Mouse (Mus musculus) left cerebral cortex, postnatal 36 days (tissue): ENCODE results near the gene Agbl1. TPM values are rescaled to one million over a fixed set of nuclear protein-coding genes. Genes with fewer than 3 reads are reported as not detected.
A peak's percentile ranks its signal among the peaks of the same experiment; 100 is the strongest.
"Not testable (repeated sequence)": the region's sequence is repeated elsewhere in the genome, so short reads cannot be mapped to it uniquely, and the experiment has no call there.

Source experiments
- DNase-seq, 2 experiments: peaks; one replicate each; pipeline ENCODE4 v3.0.0; 2021 to 2022; ENCODE audit warnings: low spot score in 2 of 2, mixed read lengths in 1 of 2
- intact Hi-C: fragments of 180-260 bp; cut with DNase I; formaldehyde crosslinking; loops from one replicate; pipeline ENCODE4 v1.15.1; 2025
- total RNA-seq, 2 experiments: library from RNA; stranded (reverse); gene quantifications; 2 replicates each; pipeline ENCODE4 v1.2.3; 2021

Agbl1 gene
- total RNA-seq, 2 experiments from 2014 or later: 0.37 to 0.43 TPM

GRCm38 (mm10) chr7:76551860-76552259 lies 322.2 kb downstream of the Agbl1 start:
- intact Hi-C loops: no loop called here
- no peak for DNase-seq

GRCm38 (mm10) chr7:76560564-76561258 lies 331.0 kb downstream of the Agbl1 start:
- intact Hi-C loops: no loop called here
- DNase-seq: no peak

GRCm38 (mm10) chr7:76562506-76562905 lies 332.8 kb downstream of the Agbl1 start:
- peak in 1 of 2 experiments; percentile 9 for DNase-seq
- intact Hi-C loops: no loop called here

- intact Hi-C loops: no loop called here
- no peak for DNase-seq
Measured at GRCm38 (mm10) chr7:76594566-76595079, 364.9 kb downstream of the Agbl1 start.

- DNase-seq: no peak
- intact Hi-C loops: no loop called here
Measured at GRCm38 (mm10) chr7:76597812-76598211, 368.1 kb downstream of the Agbl1 start.

GRCm38 (mm10) chr7:76600050-76600690 lies 370.5 kb downstream of the Agbl1 start:
- intact Hi-C loops: no loop called here
- no peak for DNase-seq

GRCm38 (mm10) chr7:76629528-76629927 lies 399.8 kb downstream of the Agbl1 start:
- intact Hi-C loops: no loop called here
- DNase-seq: no peak

GRCm38 (mm10) chr7:76650984-76651383 lies 421.3 kb downstream of the Agbl1 start:
- intact Hi-C loops: no loop called here
- DNase-seq: no peak

- no peak for DNase-seq
- intact Hi-C loops: no loop called here
Measured at GRCm38 (mm10) chr7:76661072-76661471, 431.4 kb downstream of the Agbl1 start.

GRCm38 (mm10) chr7:76674856-76675255 lies 445.2 kb downstream of the Agbl1 start:
- DNase-seq: no peak
- intact Hi-C loops: no loop called here

GRCm38 (mm10) chr7:76701224-76701623 lies 471.5 kb downstream of the Agbl1 start:
- DNase-seq: no peak

GRCm38 (mm10) chr7:76732220-76732619 lies 502.5 kb downstream of the Agbl1 start:
- intact Hi-C loops: not testable (repeated sequence)

More at GRCm38 (mm10) chr7:76701224-76701623, 471.5 kb downstream of the Agbl1 start:
- intact Hi-C loops: no loop called here

GRCm38 (mm10) chr7:76777237-76777855 lies 547.7 kb downstream of the Agbl1 start:
- intact Hi-C loops: no loop called here
- no peak for DNase-seq

More at GRCm38 (mm10) chr7:76732220-76732619, 502.5 kb downstream of the Agbl1 start:
- not testable (repeated sequence) for DNase-seq

- DNase-seq: no peak
- intact Hi-C loops: no loop called here
Measured at GRCm38 (mm10) chr7:76780446-76780845, 550.8 kb downstream of the Agbl1 start.

- intact Hi-C loops: no loop called here
- no peak for DNase-seq
Measured at GRCm38 (mm10) chr7:76788561-76789306, 559.0 kb downstream of the Agbl1 start.

- intact Hi-C loops: no loop called here
- DNase-seq: no peak
Measured at GRCm38 (mm10) chr7:76790041-76790440, 560.4 kb downstream of the Agbl1 start.

GRCm38 (mm10) chr7:76791247-76791646 lies 561.6 kb downstream of the Agbl1 start:
- DNase-seq: peak in 1 of 2 experiments; percentile 7
- intact Hi-C loops: no loop called here

GRCm38 (mm10) chr7:76810003-76810402 lies 580.3 kb downstream of the Agbl1 start:
- intact Hi-C loops: no loop called here
- DNase-seq: no peak

GRCm38 (mm10) chr7:76820571-76820970 lies 590.9 kb downstream of the Agbl1 start:
- intact Hi-C loops: no loop called here
- no peak for DNase-seq

GRCm38 (mm10) chr7:76842146-76842545 lies 612.5 kb downstream of the Agbl1 start:
- DNase-seq: no peak

More at GRCm38 (mm10) chr7:76842146-76842545, 612.5 kb downstream of the Agbl1 start:
- intact Hi-C loops: no loop called here
